Mouse (Mus musculus): ENCODE results near the gene Brd2. TPM values are rescaled to one million over a fixed set of nuclear protein-coding genes. Genes with fewer than 3 reads are reported as not detected.

The Brd2 gene
- polyA plus RNA-seq, 1 experiment from 2014 or later: 112 TPM

DNA sequence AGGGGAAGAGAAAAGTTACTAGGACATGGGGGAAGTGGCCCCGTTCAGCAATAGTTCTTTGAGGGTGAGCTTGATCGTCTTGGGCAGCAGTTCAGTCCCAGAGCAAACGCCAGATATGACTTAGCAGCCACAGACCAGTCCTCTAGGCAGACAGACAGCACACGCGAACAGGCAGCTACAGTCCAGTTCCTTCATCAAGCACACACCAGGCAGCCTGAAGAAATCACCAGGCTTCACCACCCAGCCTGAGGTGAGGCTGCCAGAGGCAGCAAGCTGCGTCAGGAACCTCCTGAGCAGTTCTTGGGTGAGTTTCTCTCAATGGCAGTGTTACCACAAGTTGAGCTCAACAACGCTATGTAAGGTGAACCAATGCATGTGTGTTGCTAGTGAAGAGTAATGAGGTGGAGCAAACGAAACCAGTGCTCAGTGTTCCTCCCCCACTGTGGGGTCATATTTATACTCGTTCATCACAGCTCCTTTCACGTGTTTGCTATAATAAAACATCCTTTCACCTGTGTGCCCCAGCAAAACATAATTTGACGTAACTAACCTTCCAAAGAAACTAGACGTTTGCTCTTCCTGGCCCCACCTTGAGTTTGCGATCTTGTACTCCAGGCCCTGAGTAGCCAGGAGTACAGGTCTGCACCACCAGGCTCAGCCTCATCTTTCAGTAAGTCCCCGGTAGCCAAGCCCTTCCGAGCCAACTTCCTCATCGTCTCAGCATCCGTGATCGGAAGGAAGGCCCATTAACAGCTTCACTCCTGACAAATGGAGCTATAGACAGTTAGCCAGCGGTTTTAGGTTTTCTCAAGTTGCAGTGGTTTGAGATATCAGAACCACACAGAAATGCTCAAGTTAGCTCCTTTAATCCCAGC lies 7.9 kb upstream of the Brd2 start:
- 66% methylated on average over 19 of the region's 19 CpGs for WGBS

DNA sequence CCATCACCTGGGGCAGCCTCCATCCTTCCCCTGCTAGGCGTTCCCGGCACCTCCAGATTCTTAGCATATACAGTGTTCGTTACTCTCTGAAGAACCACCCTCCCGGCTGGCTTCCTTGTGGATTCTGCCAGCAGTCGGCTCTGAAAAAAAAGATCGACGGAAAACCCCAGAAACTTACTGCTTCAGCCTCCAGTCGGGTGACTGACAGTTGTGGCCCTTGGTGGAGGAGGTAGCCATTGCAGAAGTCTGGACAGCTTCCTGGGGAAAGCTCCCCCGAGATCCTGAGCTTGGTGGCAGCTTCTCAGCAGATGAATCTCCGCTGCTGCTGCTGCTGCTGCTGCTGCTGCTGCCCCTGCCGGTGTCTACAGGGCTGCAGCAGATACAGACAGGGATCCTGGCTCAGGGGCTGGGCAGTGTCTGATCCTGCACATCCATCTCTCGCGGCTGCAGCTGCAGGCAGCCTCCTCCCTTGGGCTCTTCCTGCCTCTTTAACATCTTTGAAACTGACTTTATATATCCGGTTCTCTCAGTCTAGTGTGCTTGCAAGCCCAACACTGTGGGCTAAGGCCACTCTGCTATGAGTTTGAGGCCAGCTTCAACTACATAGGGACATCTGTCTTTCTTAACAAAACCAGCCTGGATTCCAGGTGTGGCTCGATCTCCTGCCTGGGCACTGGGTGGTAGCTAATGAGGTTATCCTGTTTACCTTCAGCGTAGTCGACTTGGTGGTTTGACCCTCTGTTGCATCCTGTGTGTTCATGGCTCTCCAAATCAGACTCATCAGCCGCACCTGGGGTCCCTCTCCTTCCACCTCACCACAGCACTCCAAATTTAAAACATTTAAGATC lies 6.7 kb upstream of the Brd2 start:
- Histone ChIP-seq H3K36me3 (peaks cover 4% of the 10 kb centered on the region; the same call in 1 of the 2 replicates), H3K27ac (no peak overlapping the region), H3K4me2 (peak overlapping the region; percentile 8), H3K9me3 (no peaks in the 10 kb centered on the region), H3K4me3 (no peak overlapping the region), H3K27me3 (no peaks in the 10 kb centered on the region), H3K4me1 (peaks cover 36% of the 10 kb centered on the region), H3K9ac (no peak overlapping the region)
- WGBS: 17% methylated on average over 18 of the region's 18 CpGs
- ATAC-seq (ENCODE audit: insufficient number of reproducible peaks, low FRiP score, low TSS enrichment, low read depth): no peak

More for the DNA sequence above, 7.9 kb upstream of the Brd2 start:
- no peak for ATAC-seq (ENCODE audit: insufficient number of reproducible peaks, low FRiP score, low TSS enrichment, low read depth)
- Histone ChIP-seq H3K4me3 (no peak overlapping the region), H3K27me3 (no peaks in the 10 kb centered on the region), H3K36me3 (peaks cover 4% of the 10 kb centered on the region; the same call in 1 of the 2 replicates), H3K27ac (no peak overlapping the region), H3K9ac (no peak overlapping the region), H3K4me1 (peaks cover 32% of the 10 kb centered on the region), H3K9me3 (no peaks in the 10 kb centered on the region), H3K4me2 (no peak overlapping the region)

DNA sequence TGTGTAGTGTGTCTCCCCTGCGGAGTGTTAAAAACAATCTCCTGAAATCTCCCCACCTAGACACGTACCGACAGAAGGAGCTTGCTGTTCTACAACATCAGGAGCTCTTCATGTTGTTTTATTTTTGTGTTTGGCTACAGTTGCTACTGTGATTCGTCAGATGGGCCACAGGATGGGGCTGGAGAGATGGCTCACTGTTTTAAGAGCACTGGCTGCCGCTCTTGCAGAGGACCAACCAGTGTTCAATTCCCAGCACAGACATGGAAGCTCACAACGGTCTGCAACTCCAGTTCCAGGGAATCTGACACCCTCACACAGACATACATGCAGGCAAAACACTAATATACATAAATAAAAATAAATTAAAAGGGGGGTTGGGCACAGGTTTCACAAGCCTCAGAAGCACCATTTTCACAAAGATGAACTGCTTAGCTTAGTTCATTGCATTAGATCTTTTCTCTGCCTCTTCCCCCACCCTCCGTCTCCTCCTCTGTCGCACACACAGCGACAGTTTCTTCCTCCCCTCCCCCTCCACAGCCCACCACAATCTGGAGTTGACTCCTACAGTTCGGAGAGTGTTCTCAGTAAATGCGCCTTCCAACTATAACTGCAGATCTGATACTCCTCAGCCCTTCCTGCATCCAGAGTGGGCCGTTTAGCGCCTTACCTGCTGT lies 6.0 kb upstream of the Brd2 start:
- Histone ChIP-seq H3K27me3 (no peaks in the 10 kb centered on the region), H3K27ac (no peak overlapping the region), H3K4me2 (peak overlapping the region; percentile 8), H3K9me3 (no peaks in the 10 kb centered on the region), H3K9ac (no peak overlapping the region), H3K4me3 (no peak overlapping the region), H3K4me1 (peaks cover 43% of the 10 kb centered on the region), H3K36me3 (peaks cover 4% of the 10 kb centered on the region; the same call in 1 of the 2 replicates)
- ATAC-seq (ENCODE audit: insufficient number of reproducible peaks, low FRiP score, low TSS enrichment, low read depth): no peak
- 22% methylated on average over 13 of the region's 13 CpGs for WGBS

DNA sequence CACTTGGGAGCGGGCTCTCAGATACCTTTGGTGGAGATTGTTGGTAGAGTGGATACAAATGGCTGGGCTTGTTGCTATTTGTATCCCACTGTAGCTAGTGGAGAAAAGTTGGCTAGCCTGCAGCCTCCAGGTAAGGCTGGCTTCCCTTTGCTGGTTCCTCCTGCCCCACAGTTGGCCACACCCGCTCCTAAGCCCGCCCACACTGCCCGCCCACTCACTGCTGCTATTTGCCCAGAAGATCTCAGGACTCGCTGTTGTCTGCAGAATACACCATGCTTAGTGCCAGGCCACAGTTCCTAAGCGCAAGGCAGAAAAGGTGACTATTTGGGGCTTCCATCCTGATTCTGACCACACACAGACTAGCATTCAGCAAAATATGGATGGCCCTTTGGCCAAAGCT lies 5.0 kb upstream of the Brd2 start:
- H3K27ac ChIP-seq: 0 out of 2 replicates have a peak overlapping the region, but pooled peaks have one; percentile 0
- no peak for ATAC-seq (ENCODE audit: insufficient number of reproducible peaks, low FRiP score, low TSS enrichment, low read depth)
- H3K4me3 ChIP-seq: no peak overlapping the region
- H3K36me3 ChIP-seq: peaks cover 4% of the 10 kb centered on the region; the same call in 1 of the 2 replicates
- H3K9ac ChIP-seq: no peak overlapping the region
- H3K4me1 ChIP-seq: peaks cover 44% of the 10 kb centered on the region
- H3K9me3 ChIP-seq: no peaks in the 10 kb centered on the region
- H3K27me3 ChIP-seq: no peaks in the 10 kb centered on the region
- H3K4me2 ChIP-seq: no peak overlapping the region
- 29% methylated on average over 6 of the region's 6 CpGs for WGBS

DNA sequence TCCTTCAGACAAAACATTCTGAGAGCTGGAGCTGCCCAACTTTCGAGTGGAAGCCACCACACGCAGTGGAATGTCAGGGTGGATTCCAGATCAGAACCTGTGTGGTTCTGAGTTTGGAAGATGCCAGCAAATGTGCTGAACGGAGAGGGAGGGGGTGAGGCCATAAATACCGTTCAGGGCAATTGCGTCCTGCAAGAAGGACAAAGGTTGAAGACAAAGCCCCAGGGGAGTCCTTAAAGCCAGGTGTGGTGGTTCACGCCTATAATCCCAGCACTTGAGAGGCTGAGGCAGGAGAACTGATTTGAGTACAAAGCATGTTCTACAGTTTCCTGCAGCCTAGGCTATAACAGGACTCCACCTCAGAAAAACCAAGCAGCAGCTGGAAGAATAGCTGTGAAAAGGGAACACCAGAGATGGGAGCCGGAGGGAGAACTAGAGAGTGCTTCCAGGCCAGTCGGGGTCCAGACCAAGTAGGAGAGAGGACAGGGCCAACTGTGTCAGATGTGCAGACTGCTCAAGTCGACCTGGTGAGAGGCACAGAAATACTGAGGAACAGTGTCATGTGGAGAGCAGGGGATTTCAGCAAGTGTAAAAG lies 4.5 kb upstream of the Brd2 start:
- Histone ChIP-seq H3K9me3 (no peaks in the 10 kb centered on the region), H3K9ac (no peak overlapping the region), H3K27me3 (no peaks in the 10 kb centered on the region), H3K36me3 (peaks cover 4% of the 10 kb centered on the region; the same call in 1 of the 2 replicates), H3K27ac (0 out of 2 replicates have a peak overlapping the region, but pooled peaks have one; percentile 0), H3K4me3 (no peak overlapping the region), H3K4me1 (peaks cover 44% of the 10 kb centered on the region), H3K4me2 (no peak overlapping the region)
- no peak for ATAC-seq (ENCODE audit: insufficient number of reproducible peaks, low FRiP score, low TSS enrichment, low read depth)
- WGBS: 38% methylated on average over 9 of the region's 9 CpGs

DNA sequence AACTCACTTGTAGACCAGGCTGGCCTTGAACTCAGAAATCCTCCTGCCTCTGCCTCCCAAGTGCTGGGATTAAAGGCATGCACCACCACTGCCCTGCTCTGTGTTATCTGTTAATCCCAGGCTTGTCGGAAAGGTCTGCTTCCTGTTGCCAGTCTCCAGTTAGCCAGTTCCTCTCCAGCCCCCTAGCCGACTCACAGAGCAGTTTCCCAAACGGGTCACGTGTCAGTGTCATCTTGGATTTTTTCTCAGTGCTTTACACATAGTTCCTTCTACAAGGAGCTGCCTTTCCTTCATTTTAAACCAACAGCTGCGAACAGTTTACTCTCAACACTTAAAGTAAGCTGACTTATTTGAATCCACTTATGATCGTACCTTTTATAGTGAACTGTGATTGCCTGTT lies 2.2 kb upstream of the Brd2 start:
- Histone ChIP-seq H3K9me3 (no peaks in the 10 kb centered on the region), H3K4me1 (peaks cover 43% of the 10 kb centered on the region)
- ATAC-seq (ENCODE audit: insufficient number of reproducible peaks, low FRiP score, low TSS enrichment, low read depth): no peak

DNA sequence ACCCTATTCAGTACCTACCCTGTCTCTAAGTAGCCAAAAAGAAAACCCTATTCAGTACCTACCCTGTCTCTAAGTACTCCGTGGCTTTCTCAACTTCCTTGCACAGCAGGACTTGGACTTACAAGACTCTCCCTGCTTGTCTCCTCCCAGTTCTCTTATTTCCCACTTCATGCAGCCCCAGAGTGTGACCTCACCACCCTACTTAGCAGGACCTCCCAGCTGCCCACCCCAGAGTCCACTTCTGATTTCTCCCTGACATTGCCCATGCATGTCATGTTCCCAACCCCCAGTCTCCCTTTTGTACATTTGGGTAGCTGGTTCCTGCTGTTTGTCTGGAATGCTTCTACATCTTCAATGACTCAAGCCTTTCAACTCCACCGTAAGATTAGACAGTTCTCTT lies 1.1 kb upstream of the Brd2 start:
- Histone ChIP-seq H3K36me3 (peaks cover 7% of the 10 kb centered on the region), H3K9ac (peak overlapping the region; percentile 85), H3K27me3 (no peaks in the 10 kb centered on the region), H3K4me1 (peaks cover 32% of the 10 kb centered on the region), H3K4me2 (peak overlapping the region; percentile 61), H3K9me3 (no peaks in the 10 kb centered on the region), H3K4me3 (peak overlapping the region; percentile 81), H3K27ac (peak overlapping the region; percentile 99)
- 2% methylated on average over 2 of the region's 2 CpGs for WGBS
- ATAC-seq (ENCODE audit: insufficient number of reproducible peaks, low FRiP score, low TSS enrichment, low read depth): no peak

More for the DNA sequence above, 2.2 kb upstream of the Brd2 start:
- Histone ChIP-seq H3K27me3 (no peaks in the 10 kb centered on the region), H3K4me2 (no peak overlapping the region; the same call in 1 of the 2 replicates), H3K9ac (no peak overlapping the region), H3K36me3 (peaks cover 4% of the 10 kb centered on the region; the same call in 1 of the 2 replicates), H3K4me3 (no peak overlapping the region), H3K27ac (no peak overlapping the region)
- WGBS: 79% methylated on average over 6 of the region's 6 CpGs

DNA sequence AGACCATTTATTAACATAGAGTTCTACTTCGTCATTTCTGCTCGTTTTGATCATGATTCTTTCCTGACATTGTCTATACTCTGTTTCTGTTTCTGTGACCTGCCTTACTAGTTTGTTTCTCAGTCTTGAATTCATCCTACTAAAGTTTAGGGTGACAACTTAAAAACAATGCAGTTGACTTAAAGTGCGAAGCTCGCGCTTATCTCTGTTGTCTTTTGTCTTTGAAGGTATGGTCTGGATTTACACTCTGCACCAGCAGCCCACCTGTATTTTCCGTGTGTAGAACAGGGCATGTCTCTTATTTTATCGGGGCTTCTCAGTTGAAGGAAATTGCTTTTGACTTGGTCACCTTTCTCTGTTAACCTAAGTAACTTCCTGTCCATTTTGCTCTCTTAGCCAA lies 677 bp upstream of the Brd2 start:
- peak overlapping the region; percentile 81 for H3K4me3 ChIP-seq
- peaks cover 11% of the 10 kb centered on the region for H3K36me3 ChIP-seq
- under 1% methylated on average over 7 of the region's 7 CpGs for WGBS
- no peaks in the 10 kb centered on the region for H3K9me3 ChIP-seq
- ATAC-seq (ENCODE audit: insufficient number of reproducible peaks, low FRiP score, low TSS enrichment, low read depth): no peak
- peak overlapping the region; percentile 61 for H3K4me2 ChIP-seq
- H3K4me1 ChIP-seq: peaks cover 29% of the 10 kb centered on the region
- H3K9ac ChIP-seq: peak overlapping the region; percentile 85
- peak overlapping the region; percentile 99 for H3K27ac ChIP-seq
- no peaks in the 10 kb centered on the region for H3K27me3 ChIP-seq

GRCm38 (mm10) chr17:34121879-34122187 lies 601 bp downstream of the Brd2 start:
- WGBS: 2% methylated on average over 8 of the region's 10 CpGs
- Histone ChIP-seq H3K4me1 (peaks cover 23% of the 10 kb centered on the region), H3K36me3 (peaks cover 17% of the 10 kb centered on the region), H3K4me2 (peak overlapping the region; percentile 61), H3K4me3 (peak overlapping the region; percentile 81), H3K9ac (peak overlapping the region; percentile 85), H3K9me3 (no peaks in the 10 kb centered on the region), H3K27ac (peak overlapping the region; percentile 99), H3K27me3 (no peaks in the 10 kb centered on the region)
- ATAC-seq (ENCODE audit: insufficient number of reproducible peaks, low FRiP score, low TSS enrichment, low read depth): no peak

GRCm38 (mm10) chr17:34121172-34121878 lies 1.1 kb downstream of the Brd2 start:
- Histone ChIP-seq H3K4me2 (peak overlapping the region; percentile 61), H3K9ac (peak overlapping the region; percentile 85), H3K4me1 (peaks cover 23% of the 10 kb centered on the region), H3K9me3 (no peaks in the 10 kb centered on the region), H3K27me3 (no peaks in the 10 kb centered on the region), H3K36me3 (peaks cover 22% of the 10 kb centered on the region), H3K4me3 (peak overlapping the region; percentile 81), H3K27ac (peak overlapping the region; percentile 99)
- ATAC-seq (ENCODE audit: insufficient number of reproducible peaks, low FRiP score, low TSS enrichment, low read depth): peak; percentile 61
- under 1% methylated on average over 35 of the region's 35 CpGs for WGBS

- 0% methylated on average over 31 of the region's 31 CpGs for WGBS
- no peak for ATAC-seq (ENCODE audit: insufficient number of reproducible peaks, low FRiP score, low TSS enrichment, low read depth)
- no peaks in the 10 kb centered on the region for H3K9me3 ChIP-seq
Observed at GRCm38 (mm10) chr17:34120814-34121171, 1.6 kb downstream of the Brd2 start.

More at GRCm38 (mm10) chr17:34120814-34121171, 1.6 kb downstream of the Brd2 start:
- H3K9ac ChIP-seq: peak overlapping the region; percentile 85
- peak overlapping the region; percentile 99 for H3K27ac ChIP-seq
- peaks cover 24% of the 10 kb centered on the region for H3K4me1 ChIP-seq
- H3K4me2 ChIP-seq: peak overlapping the region; percentile 61
- peaks cover 22% of the 10 kb centered on the region for H3K36me3 ChIP-seq
- H3K4me3 ChIP-seq: peak overlapping the region; percentile 81
- no peaks in the 10 kb centered on the region for H3K27me3 ChIP-seq

Measured in limb, embryonic 15.5 days (tissue).